Mouse (Mus musculus) ES-CJ7 (cell line): ENCODE measurements around the gene Lep.

Source experiments
- DNase-seq: peaks from one replicate; pipeline ENCODE4 v3.0.0; 2011; ENCODE audit warnings: low read depth, low spot score

The Lep gene

DNA sequence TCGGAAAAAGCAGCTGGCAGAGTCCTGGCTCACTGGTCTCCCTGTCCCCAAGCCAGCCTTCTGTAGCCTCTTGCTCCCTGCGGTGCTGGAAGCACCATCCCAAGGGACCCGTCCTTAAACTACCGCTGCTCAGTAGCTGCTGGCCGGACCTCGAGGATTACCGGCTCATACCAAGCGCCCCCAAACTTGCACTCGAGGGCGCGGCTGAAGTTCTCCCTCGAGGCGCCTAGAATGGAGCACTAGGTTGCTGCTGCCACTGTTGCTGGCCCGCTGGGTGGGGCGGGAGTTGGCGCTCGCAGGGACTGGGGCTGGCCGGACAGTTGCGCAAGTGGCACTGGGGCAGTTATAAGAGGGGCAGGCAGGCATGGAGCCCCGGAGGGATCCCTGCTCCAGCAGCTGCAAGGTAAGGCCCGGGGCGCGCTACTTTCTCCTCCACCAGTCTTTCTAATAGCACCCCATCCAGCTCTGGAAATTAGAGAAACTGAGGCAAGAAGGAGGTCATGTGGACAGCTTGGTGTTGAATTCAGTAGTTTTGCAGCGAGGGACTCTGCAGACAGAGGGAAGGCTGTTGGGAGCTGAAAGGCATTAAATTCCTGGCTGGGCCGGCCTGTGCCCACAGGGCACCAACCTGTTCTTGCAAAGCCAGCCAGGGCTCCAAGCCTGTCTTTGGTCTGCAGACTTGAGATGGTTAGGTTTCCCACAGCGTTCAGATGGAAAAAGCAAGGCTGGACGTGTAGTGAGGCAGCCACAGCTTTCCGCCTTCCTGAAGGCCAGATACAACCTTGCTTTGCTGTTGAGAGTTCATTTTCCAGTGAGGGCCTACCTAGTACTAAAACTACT is at the start of gene Lep:
TSS of gene Lep (plus strand) at position 375 of the 840 bp plus-strand sequence.
- no peak for DNase-seq

DNA sequence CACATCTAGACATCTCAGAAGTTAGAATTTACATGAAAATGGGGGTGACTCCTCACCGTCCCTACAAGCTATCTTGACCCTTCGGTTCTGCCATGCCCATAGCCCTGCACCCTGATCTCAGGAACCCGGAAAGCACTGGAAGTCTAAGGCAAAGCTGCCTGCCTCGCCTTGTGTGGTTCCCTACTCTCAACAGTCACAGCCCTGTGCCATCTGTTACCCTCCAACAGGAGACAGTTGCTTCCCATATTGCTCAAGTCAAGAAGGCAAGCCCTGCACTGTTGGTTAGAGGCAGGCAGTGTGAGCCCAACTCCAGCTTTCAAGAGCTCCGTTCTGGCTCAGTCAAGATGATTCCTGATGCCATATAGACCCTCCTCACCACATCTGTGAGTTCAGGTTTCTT is 48.4 kb upstream of the Lep start:
- DNase-seq = no peak

DNA sequence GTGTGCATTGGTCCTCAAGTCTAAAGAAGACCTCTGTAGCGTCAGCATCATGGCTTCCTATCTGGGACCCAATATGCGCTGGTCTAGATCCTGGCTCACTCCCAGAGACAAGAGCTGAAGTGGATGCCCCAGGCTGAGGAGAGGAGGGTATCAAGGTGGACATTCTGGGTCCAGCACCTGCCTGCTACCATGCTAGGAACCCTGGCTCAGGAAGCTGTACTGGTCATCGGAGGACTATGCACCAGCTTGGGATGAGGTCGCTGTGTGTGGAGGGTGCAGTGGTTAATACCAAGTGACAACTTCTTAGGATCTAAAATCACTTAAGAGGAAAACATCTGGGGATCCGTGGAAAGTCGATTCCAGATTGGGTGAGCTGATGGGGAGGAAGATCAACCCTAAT is 46.8 kb upstream of the Lep start:
- DNase-seq = no peak

DNA sequence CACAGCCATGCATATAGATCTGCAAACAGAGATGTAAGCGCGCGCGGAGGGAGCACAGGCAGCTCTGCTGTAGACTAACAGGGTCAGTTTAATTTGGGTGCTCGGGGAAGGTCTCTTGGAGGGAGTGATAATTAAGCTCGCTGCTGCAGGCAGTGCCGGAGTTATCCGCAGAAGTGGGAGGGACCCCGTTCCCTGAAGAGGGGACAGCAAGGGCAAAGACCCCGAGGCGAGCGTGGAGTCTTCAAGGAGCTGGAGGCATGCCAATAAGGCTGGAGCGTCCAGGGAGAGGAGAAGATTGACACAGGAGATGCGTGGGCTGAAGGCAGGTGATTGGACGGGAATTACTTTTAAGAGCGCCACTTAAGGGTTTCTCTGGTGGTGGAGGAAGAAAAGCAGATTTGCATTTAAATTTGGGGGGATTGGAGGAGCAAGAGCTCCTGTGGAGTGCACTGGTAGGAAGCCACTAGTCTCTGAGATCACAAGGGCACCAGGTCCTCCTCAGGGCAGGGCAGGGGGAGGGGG is 43.1 kb upstream of the Lep start:
- DNase-seq = peak; percentile 92

DNA sequence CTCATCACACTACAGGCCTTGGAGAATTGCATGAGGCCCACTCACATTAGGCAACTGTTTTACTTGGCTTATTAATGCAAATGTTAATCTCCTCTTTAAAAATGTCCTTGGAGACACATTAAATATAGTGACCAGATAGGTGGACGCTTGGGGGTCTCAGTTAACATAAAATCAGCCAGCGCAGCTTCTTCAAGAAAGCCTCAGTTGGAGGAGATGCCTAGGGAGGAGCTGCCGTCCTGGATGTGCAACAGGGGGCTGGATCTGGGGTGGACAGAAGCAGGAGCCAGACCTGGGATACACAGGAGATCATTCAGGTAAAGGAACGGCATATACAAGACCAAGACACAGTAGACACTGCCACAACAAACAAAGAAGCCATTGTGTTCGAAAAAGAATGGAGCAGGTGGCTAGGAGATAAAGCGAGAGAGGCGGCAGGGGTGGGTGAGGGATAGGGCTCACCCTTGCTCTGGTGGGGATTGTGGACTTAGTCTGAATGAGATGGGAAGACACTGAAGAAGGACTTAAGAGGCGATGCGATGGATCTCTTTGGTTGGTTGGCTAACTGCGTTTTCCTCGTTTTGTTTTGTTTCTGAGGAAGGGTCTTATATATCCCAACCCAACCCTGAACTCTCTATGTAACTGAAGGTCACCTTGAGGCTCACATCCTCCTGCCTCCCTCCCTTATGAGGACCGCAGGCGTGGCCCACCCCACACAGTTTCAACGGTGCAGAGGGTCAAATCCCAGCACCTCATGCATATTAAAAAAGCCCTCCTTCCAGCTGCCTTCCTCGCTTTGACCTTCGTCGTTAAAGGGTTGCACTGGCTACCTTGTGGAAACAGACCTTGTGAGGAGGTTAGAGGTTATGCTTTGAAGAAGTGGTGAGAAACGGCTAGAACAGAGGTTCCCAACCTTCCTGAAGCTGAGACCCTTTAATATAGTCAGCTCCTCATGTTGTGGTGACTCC is 40.0 kb upstream of the Lep start:
- DNase-seq = peak; percentile 78

DNA sequence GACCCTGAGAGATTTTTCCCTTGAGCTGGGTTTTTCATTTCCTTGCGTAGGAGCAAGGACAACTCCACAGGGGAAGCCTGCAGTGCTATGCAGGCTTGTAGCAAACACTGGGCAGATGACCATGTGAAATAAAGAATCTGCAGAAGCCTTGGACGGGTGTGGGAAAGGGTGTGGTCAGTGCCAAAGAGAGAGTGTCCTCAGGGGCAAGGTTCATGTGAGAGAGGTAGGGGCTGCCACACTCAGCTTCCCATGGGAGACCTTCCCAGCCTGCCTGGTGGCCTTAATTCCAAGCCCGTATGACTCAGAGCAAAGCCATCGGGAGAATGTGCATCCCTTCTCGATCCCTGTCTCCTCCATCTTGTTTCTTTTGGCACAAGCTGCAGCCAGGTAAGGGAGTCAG is 39.1 kb upstream of the Lep start:
- no peak for DNase-seq

DNA sequence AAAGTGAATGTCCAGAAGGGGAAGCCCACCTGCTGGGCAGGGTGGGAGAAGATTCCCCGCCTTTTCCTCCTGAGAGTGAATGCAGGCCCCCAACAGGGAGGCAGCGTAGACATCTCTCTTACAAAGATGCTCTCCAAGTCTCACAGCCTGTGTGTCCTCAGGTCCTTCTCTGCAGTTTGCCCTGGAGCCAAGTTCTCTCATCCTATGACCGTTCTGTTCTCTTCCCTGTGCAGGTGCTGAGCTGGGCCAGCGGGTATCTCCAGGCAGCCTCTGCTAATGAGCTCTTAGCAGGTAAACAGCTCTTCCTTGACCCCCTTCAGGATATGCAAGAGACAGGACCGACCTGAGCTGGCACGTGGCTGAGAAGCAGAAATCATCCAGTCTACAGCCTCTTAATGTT is 38.5 kb upstream of the Lep start:
- DNase-seq = no peak

DNA sequence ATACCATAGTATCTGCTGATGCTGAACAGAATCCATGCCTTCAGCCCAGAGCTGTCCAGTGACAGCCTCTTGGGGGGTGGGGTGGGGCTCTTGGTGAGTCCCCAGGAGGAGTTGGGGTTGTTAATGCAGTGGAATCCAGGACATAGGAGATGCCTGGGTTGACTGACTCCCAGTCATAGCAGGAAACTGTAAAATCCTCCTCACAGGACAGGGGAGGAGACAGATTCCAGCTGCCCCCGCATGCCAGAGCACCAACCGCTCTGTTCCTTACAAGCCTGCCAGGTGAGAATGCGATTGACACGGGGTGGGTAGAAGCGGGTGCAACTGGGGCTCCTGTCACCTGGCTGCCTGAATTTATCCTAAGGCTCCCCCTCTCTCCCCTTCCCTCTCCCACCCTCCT is 37.9 kb upstream of the Lep start:
- DNase-seq = no peak

DNA sequence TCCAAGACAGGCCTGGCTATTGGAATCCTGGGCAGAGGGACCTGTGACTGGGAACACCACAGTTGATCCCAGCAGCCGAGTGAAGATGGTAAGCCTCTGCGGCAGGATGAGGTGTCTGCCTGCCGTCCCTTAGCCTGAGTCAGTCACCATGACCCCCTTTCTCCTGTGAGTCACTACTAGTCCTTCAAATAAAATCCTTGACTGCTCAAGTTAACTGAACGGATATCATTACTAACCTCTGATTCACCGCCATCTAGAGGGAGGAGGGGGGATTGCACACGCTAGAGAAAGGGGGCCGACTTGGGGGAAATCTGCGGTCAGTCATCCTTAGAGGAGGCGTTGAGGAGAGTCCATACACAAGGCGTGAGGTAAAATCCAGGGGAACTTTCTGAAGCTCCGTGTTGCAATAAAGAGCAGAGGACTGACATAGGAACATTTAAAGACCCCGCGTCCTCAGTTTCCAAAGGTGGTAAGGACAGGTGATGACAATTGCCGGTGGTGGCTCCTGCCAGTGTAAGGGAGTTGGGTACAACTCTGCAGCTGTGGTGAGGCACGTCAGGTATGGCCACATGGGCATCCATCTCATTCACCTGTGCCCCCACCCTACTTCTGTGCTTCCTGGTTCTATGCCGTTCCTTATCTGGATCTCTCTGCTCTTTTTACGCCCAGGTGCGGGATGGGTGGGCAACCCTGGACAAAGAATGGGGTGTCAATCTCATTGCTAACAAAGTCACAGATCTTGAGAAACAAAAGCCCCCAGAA is 36.6 kb upstream of the Lep start:
- DNase-seq = peak; percentile 84

DNA sequence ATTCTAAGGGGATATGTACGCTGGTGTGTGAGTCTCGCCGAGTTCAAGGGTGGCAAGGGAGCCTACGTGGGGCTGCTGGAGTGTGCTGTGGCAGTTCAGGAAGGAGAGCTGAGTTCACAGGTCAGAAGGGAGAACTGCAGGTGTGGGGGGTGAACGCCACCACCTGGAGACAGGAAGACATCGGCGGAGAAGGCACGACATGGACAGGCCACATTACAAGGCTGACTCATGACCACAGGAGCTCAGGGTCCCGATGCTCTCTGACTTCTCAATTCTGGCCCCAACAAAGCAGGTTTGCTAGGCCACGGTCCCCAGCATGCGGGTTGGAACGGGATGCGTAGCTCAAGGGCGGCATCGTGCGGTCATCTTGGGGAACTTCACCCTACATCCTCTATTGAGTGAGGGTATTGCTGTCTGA is 36.0 kb upstream of the Lep start:
- peak; percentile 87 for DNase-seq

DNA sequence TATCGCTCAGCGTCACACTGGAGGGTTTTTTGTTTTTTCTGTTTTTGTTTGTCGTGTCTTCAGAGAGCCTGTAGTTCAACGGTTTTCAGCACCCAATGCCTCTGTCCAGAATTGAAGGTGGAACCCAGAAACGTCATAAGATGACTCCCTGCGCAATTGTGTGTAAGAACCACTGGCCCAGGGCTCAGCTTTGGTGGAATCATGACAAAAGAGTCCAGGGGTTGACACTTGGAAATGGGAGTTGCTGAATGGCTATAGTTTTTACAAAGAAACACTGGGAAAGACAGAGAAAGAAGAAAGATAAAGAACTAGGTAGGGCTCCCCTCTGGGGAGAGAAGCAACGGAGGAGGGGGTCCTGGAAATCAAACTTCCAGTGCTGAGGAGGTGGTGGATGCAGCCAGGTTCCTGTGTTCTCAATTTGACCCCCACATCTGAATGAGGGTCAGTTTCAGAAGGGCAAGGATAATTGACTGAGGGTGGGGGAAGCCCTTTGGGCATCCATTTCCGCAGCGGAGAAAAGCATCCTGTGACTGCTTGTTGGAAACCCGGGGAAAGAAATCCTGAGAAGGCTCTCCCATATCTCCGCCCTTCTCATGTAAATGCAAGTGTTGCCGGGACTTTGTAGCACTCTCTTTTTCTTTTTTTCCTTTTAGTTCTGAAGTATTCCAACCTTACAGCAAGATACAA is 34.1 kb upstream of the Lep start:
- peak; percentile 72 for DNase-seq

DNA sequence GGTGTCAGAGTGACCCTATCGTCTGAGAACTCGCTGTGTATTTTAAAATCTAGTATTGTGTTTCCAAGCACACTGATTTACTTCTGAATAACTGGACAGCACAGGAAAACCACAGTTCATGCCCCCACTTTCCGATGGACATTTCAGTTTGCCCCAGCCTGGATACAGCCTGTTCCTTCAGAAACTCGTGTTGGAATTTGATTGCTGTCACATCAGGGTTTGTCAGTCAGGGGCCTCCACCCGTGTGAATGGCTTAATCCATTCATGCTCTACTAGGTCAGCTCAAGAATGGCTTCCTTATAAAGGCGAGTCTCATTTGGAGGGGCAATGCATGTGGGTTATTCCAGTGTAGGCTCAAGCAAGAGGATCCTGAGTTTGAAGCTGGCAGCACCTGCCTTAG is 33.3 kb upstream of the Lep start:
- no peak for DNase-seq

DNA sequence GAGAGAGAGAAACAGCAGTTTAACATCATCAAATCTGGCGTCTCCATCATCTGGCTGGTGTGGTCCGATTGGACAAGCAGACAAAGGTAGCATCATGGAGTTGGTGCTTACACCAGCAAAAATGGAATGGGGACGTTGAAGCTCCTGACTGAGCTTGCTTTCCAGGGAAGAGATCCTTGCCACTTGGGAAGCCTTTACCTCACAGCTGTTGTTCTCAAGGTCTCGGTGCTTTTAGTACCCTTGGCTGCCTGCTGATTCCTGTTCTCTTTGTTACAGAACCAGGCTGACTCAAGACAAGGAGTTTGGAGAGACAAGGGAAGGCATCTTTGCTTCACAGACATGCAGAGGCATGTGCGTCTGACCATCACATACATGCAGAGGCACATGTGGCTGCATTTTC is 31.9 kb upstream of the Lep start:
- peak; percentile 52 for DNase-seq

DNA sequence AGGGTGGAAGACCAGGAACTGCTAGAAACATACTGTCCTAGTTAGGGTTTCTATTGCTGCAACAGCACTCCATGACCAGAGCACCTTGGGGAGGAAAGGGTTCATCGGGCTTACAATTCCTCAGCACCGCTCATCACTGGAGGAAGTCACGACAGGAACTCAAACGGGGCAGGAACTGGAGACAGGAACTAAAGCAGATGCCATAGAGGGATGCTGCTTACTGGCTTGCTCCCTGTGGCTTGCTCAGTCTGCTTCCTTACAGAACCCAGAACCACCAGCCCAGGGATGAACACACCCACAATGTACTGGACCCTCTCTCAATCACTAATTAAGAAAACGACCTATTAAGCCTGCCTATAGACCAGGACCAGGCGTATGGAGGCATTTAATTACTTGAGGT is 30.5 kb upstream of the Lep start:
- no peak for DNase-seq

DNA sequence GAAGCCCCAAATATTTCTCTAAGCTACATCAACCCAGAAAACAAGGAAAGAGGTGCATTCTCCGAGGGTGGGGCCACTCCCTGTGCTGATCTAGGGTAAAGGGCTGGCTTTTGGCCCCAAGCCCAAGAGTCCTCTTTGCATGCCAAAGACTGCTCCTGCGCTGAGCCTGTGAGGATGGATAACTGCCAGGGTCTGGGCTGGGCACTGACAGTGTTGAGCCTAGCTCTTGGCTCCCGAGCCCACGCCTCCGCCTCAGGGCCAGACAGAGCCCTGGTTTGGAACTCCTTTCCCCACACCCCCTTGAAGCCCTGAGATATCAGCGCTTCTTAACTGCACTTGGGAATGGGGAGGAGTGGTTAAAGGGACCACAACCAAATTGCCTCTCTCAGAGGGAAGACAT is 28.8 kb upstream of the Lep start:
- DNase-seq = peak; percentile 52

DNA sequence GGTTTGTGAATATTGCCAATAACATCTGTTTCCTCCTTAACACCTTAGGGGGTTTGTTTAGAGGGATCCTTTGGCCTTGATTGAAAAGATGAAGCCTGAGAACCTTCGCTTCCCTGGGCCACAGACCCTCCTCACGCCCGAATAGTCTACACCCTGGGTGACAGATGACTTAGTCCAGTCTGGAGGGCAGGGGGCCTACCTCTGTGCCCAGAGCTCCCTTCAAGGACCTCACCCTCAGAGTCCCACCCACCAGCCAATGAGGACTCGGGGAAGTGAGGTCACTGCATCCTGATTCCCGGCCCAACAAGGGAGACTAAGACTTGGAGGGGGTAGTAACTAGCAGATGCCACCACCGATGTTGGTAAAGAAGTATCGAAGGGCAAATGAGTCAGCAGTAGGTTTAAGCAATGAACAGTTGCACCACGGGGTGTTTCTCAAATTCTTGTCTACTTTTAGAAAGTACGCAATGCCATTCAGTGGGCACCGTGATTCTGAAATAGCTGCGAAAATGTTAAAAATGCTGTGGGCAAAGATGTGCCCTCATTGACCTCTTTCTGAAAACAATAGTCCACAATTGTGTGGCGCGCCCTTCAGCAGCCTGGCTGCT is 28.2 kb upstream of the Lep start:
- DNase-seq = no peak

DNA sequence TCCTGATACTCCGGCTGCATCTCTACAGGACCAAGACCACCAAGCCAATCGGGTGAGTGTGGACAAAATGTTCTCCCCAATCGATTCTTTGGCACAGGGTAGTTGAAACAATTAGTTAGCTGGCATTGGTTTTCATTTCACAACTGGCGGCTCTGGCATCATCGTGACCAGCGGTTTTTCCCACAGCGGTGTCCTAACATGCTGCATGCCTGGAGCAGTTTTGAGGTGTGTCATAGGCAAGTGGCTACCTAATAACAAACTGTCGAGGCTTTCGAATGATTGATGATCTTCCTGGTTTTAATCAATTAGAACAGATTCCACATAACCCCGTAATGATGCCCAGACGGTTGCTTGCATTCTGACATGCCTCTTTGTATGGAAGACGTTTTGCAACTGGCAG is 27.6 kb upstream of the Lep start:
- no peak for DNase-seq

DNA sequence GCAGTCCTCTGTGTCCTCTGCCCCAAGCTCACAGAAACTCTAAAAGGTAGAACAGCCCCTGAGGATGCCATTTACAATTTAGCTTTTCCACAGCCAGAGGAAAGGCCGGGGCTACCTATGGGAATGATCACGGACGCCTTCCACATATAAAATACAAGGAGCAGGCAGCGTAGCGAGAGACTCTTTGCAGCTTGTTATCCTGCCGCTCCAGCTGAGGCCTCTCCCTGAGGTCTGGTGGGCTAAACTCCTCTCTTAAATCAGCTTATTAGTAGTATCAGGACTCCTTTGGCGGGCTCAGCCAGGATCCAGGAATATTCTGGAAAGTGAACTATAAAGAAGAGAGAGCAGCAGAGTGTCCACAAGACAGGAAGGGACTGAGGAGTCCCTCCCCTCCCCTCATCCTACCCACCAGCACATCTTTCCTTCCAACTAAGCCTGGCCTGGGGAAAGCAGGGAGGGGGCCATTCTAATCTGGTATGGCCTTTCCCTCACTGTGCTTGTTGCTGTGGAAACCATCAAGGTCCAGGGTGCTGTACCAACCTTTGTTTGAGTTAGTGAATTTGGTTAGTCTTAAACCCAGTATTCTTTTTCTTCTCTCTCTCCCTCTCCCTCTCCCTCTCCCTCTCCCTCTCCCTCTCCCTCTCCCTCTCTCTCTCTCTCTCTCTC is 25.9 kb upstream of the Lep start:
- DNase-seq = no peak

DNA sequence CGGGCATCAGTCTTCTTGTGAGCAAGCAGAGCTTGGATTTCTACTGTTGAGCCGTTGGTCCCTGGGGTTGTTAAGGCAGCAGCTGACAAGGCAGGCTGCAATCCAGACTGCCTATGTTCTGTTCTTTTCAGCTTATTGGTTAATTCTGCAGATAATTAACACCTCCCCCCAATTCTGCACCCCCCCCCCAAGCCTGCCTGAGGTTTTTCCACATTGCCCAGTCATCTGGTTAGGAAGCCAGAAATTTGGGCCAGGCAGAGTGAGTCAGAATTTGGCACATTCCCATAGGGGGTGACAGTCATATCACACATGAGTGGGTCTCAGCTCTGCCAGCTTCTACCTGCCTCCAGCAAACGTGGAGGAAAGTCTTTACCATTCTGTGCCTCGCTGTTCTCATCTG is 23.3 kb upstream of the Lep start:
- DNase-seq = no peak

DNA sequence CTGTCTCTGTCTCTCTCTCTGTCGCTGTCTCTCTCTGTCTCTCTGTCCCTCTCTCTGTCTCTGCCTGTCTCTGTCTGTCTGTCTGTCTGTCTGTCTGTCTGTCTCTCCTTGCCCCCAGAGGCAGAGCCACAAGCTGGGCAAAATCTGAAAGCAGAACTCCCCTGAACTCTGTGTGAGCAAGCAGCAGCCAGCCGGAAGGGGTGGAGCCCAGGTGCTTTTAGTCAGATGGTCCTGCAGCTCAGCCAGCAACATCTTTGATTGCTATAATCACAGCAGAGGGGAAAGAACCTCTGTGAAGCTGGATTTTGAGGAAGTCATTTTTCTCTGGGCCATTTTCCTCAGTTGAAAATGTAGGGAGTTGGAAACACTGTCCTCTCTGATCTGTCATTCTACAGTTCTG is 19.8 kb upstream of the Lep start:
- DNase-seq = no peak
